Mouse (Mus musculus) thymus, adult 2 months (tissue): ENCODE results near the gene Hydin.

Experiments used
- CTCF ChIP-seq: fragments of 200-500 bp; IDR thresholded peaks from 2 replicates; pipeline ENCODE4 v1.5.1; 2012; ENCODE audit warnings: mild to moderate bottlenecking, control low read depth, low read length, moderate library complexity, borderline replicate concordance; ENCODE audit not compliant: control insufficient read depth, poor library complexity, insufficient read depth; ENCODE audit errors: extremely low read depth
- POLR2A ChIP-seq: fragments of 200-500 bp; IDR thresholded peaks from 2 replicates; pipeline ENCODE4 v1.6.1; 2012; ENCODE audit warnings: mild to moderate bottlenecking, low read length, control low read depth, moderate library complexity; ENCODE audit not compliant: control insufficient read depth, poor library complexity, insufficient read depth; ENCODE audit errors: extremely low read depth

GRCm38 (mm10) chr8:110496286-110496685, 229.5 kb downstream of the Hydin start:
- TF ChIP-seq CTCF (no peak), POLR2A (no peak)
